Mouse (Mus musculus) midbrain, embryonic 16.5 days (tissue): ENCODE data around the gene Rbm17. TPM values are rescaled to one million over a fixed set of nuclear protein-coding genes. Genes with fewer than 3 reads are reported as not detected.
"Not testable (repeated sequence)": the region's sequence is repeated elsewhere in the genome, so short reads cannot be mapped to it uniquely, and the experiment has no call there.

Experiments used
- ATAC-seq: fragments of 200-750 bp; cut with Nextera tagmentation; 2 replicates; pipeline ENCODE4 v1.8.0; 2017; ENCODE audit warnings: moderate TSS enrichment
- H3K27ac ChIP-seq: fragments of 300-500 bp; sonication (generic); 2 replicates; pipeline ENCODE4 v1.5.1; 2014; ENCODE audit warnings: mild to moderate bottlenecking, low read length, mixed read lengths
- H3K27me3 ChIP-seq: fragments of 300-500 bp; sonication (generic); 2 replicates; pipeline ENCODE4 v1.6.1; 2014; ENCODE audit warnings: low read depth, low read length, mixed read lengths; ENCODE audit not compliant: control insufficient read depth, insufficient read depth
- H3K36me3 ChIP-seq: fragments of 300-500 bp; sonication (generic); 2 replicates; pipeline ENCODE4 v1.6.1; 2014; ENCODE audit warnings: mild to moderate bottlenecking, low read length, moderate library complexity, mixed read lengths; ENCODE audit not compliant: control insufficient read depth, insufficient read depth
- H3K4me1 ChIP-seq: fragments of 300-500 bp; sonication (generic); 2 replicates; pipeline ENCODE4 v1.6.1; 2014; ENCODE audit warnings: mild to moderate bottlenecking, low read length, mixed read lengths; ENCODE audit not compliant: control insufficient read depth, insufficient read depth
- H3K4me2 ChIP-seq: fragments of 300-500 bp; sonication (generic); 2 replicates; pipeline ENCODE4 v1.6.1; 2014; ENCODE audit warnings: mild to moderate bottlenecking, low read length, mixed read lengths
- H3K4me3 ChIP-seq: fragments of 300-500 bp; sonication (generic); 2 replicates; pipeline ENCODE4 v1.5.1; 2014; ENCODE audit warnings: low read depth, mild to moderate bottlenecking, low read length, moderate library complexity, mixed read lengths
- H3K9ac ChIP-seq: fragments of 300-500 bp; sonication (generic); 2 replicates; pipeline ENCODE4 v1.6.1; 2014; ENCODE audit warnings: low read depth, low read length, mixed read lengths
- H3K9me3 ChIP-seq: fragments of 300-500 bp; sonication (generic); replicated peaks from 2 replicates; pipeline ENCODE4 v1.6.1; 2014; ENCODE audit warnings: mild to moderate bottlenecking, low read length, mixed read lengths; ENCODE audit not compliant: control insufficient read depth, poor library complexity, severe bottlenecking
- WGBS: fragments of 180-500 bp; shearing (Covaris S2); extraction: QIAGEN DNeasy Blood & Tissue Kit; methylation state at CpG from one replicate; pipeline ENCODE4 v1.1.7; 2014; 5-methylcytosine and 5-hydroxymethylcytosine counted together
- polyA plus RNA-seq: library from polyadenylated mRNA; unstranded; fragments of >200 nt; fragmentation: Nextera tagmentation; extraction: Ambion mirVana; gene quantifications from 2 replicates; pipeline ENCODE4 v1.2.1, GENCODE M21; 2015

Gene Rbm17
- polyA plus RNA-seq, 1 experiment from 2014 or later, result 132 TPM

GRCm38 (mm10) chr2:11606718-11607117, 2.8 kb upstream of the Rbm17 start:
- H3K27me3 ChIP-seq, H3K9me3 ChIP-seq, H3K4me2 ChIP-seq, H3K4me3 ChIP-seq, H3K36me3 ChIP-seq, H3K27ac ChIP-seq, ATAC-seq, H3K9ac ChIP-seq, H3K4me1 ChIP-seq: not testable (repeated sequence)
- 82% methylated on average over 4 of the region's 4 CpGs for WGBS

- Histone ChIP-seq H3K9ac (no peak overlapping the region), H3K4me3 (no peak overlapping the region), H3K36me3 (peaks cover 3% of the 10 kb centered on the region; the same call in 1 of the 2 replicates), H3K4me1 (peaks cover 11% of the 10 kb centered on the region), H3K27me3 (no peaks in the 10 kb centered on the region), H3K9me3 (no peaks in the 10 kb centered on the region), H3K27ac (no peak overlapping the region), H3K4me2 (no peak overlapping the region)
- ATAC-seq, result no peak
Observed at GRCm38 (mm10) chr2:11604911-11605310, 958 bp upstream of the Rbm17 start.

- Histone ChIP-seq H3K4me1 (peaks cover 11% of the 10 kb centered on the region), H3K27me3 (no peaks in the 10 kb centered on the region), H3K27ac (peak overlapping the region; percentile 75), H3K9ac (peak overlapping the region; percentile 97), H3K4me2 (peak overlapping the region; percentile 97), H3K9me3 (no peaks in the 10 kb centered on the region), H3K4me3 (peak overlapping the region; percentile 98), H3K36me3 (peaks cover 4% of the 10 kb centered on the region)
- WGBS, result under 1% methylated on average over 78 of the region's 78 CpGs
- peak; percentile 100 for ATAC-seq
Observed at GRCm38 (mm10) chr2:11602506-11603489, 1.2 kb downstream of the Rbm17 start.

GRCm38 (mm10) chr2:11601795-11602194, 2.2 kb downstream of the Rbm17 start:
- Histone ChIP-seq H3K27ac (no peak overlapping the region), H3K36me3 (peaks cover 12% of the 10 kb centered on the region), H3K4me2 (peak overlapping the region; percentile 97), H3K4me1 (peaks cover 11% of the 10 kb centered on the region), H3K9ac (peak overlapping the region; percentile 97), H3K4me3 (peak overlapping the region; percentile 98), H3K9me3 (no peaks in the 10 kb centered on the region), H3K27me3 (no peaks in the 10 kb centered on the region)
- no peak for ATAC-seq
- WGBS, result 86% methylated on average over 6 of the region's 6 CpGs

- 95% methylated on average over 7 of the region's 7 CpGs for WGBS
Observed at GRCm38 (mm10) chr2:11597906-11598305, 6.0 kb downstream of the Rbm17 start.

GRCm38 (mm10) chr2:11596690-11597089, 7.3 kb downstream of the Rbm17 start:
- H3K9me3 ChIP-seq, result no peaks in the 10 kb centered on the region
- no peak overlapping the region for H3K4me3 ChIP-seq
- WGBS, result 93% methylated on average over 2 of the region's 2 CpGs
- ATAC-seq, result no peak
- no peak overlapping the region for H3K9ac ChIP-seq
- H3K4me1 ChIP-seq, result peaks cover 4% of the 10 kb centered on the region
- H3K36me3 ChIP-seq, result peaks cover 39% of the 10 kb centered on the region
- no peak overlapping the region for H3K4me2 ChIP-seq
- H3K27ac ChIP-seq, result no peak overlapping the region
- H3K27me3 ChIP-seq, result no peaks in the 10 kb centered on the region

More at GRCm38 (mm10) chr2:11597906-11598305, 6.0 kb downstream of the Rbm17 start:
- ATAC-seq, result no peak
- no peaks in the 10 kb centered on the region for H3K9me3 ChIP-seq
- no peaks in the 10 kb centered on the region for H3K27me3 ChIP-seq
- H3K36me3 ChIP-seq, result peaks cover 32% of the 10 kb centered on the region
- no peak overlapping the region for H3K4me3 ChIP-seq
- no peak overlapping the region for H3K4me2 ChIP-seq
- no peak overlapping the region for H3K9ac ChIP-seq
- no peak overlapping the region for H3K27ac ChIP-seq
- peaks cover 11% of the 10 kb centered on the region for H3K4me1 ChIP-seq

GRCm38 (mm10) chr2:11587996-11588395, 16.0 kb downstream of the Rbm17 start:
- Histone ChIP-seq H3K27ac (no peak overlapping the region), H3K9ac (no peak overlapping the region), H3K4me1 (no peaks in the 10 kb centered on the region), H3K9me3 (no peaks in the 10 kb centered on the region), H3K36me3 (peaks cover 57% of the 10 kb centered on the region), H3K4me3 (no peak overlapping the region), H3K27me3 (no peaks in the 10 kb centered on the region), H3K4me2 (no peak overlapping the region)
- ATAC-seq, result no peak
- 89% methylated on average over 4 of the region's 4 CpGs for WGBS

GRCm38 (mm10) chr2:11579399-11579798, 24.6 kb downstream of the Rbm17 start:
- Histone ChIP-seq H3K4me1 (no peaks in the 10 kb centered on the region), H3K9me3 (no peaks in the 10 kb centered on the region), H3K9ac (no peak overlapping the region), H3K36me3 (peaks cover 7% of the 10 kb centered on the region), H3K27ac (no peak overlapping the region), H3K4me3 (no peak overlapping the region), H3K4me2 (no peak overlapping the region), H3K27me3 (no peaks in the 10 kb centered on the region)
- 95% methylated on average over 4 of the region's 4 CpGs for WGBS
- no peak for ATAC-seq

- ATAC-seq, result no peak
- Histone ChIP-seq H3K4me1 (no peaks in the 10 kb centered on the region), H3K27ac (no peak overlapping the region), H3K36me3 (no peaks in the 10 kb centered on the region), H3K27me3 (no peaks in the 10 kb centered on the region), H3K9me3 (no peaks in the 10 kb centered on the region), H3K9ac (no peak overlapping the region), H3K4me3 (no peak overlapping the region), H3K4me2 (no peak overlapping the region)
- 89% methylated on average over 6 of the region's 6 CpGs for WGBS
Observed at GRCm38 (mm10) chr2:11578187-11578586, 25.8 kb downstream of the Rbm17 start.
